Mouse (Mus musculus) cerebellum, adult 8-10 months (tissue): ENCODE measurements at regions not wholly inside any gene's neighbourhood (a gene's known extent, or its start where the extent isn't known, plus 50 kb on each side); places are given as distances from the start of the nearest gene placed in this dataset.

Experiments used
- DNase-seq: peaks from one replicate; pipeline ENCODE4 v3.0.0; 2022

GRCm38 (mm10) chr10:126734661-126735060 is 166.5 kb downstream of the Atp23 start:
- DNase-seq, result no peak

DNA sequence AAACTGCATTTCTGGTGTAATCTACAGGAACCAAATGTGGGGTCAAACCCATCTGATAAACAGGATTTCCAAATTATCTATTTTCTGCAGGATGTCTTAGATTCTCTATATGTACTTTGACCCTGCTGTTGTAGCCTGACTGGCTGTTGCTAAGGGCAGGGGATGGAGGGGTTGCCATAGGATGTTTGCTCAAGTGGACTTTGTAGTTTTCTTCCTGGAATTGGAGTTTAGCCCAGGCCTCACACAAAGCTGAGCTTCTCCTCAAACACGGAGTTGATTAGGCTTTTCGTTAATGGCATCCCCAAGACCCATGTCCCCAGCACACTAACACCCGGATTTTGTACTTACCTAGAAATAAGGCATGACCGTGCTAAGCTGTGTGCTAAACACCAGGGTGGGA is 173.3 kb downstream of the Atp23 start:
- DNase-seq, result no peak

DNA sequence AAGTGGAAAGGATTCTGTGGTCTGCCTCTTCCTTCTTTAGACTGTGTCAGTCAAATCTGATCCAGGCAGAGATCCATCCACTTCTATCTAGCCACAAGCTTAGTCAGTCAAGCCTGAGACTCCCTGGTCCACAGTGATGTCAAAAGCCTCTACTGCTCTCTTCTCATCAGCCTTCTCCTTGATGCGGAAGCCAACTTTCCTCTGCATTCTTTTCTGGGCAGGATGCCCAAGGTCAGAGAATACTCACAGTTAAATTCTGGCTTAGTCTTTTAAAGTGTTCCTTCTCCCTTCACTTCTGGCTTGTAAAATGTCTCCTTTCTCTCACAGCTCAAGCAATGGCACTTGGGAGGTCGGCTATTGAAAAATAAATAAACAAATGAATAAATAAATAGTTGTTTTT is 183.2 kb downstream of the Atp23 start:
- peak; percentile 0 for DNase-seq

DNA sequence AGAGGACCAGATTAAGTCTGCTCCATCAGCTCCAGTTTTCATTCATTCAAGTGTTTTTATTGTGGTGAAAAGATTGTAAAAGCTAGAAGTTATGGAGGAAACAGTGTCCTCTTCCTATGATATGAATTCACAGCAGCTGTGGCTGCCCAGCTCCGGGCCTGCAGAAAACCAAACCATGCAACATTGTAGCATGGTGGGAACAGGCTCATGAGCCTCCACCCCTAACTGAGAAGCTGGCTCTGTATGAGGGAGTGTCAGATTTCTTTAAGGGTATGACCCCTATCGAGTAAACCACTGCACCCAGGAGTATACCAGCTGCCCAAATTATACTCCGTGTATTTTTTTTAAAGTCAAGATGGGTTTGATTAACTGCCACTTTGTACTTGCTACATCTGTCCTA is 189.4 kb downstream of the Atp23 start:
- no peak for DNase-seq

DNA sequence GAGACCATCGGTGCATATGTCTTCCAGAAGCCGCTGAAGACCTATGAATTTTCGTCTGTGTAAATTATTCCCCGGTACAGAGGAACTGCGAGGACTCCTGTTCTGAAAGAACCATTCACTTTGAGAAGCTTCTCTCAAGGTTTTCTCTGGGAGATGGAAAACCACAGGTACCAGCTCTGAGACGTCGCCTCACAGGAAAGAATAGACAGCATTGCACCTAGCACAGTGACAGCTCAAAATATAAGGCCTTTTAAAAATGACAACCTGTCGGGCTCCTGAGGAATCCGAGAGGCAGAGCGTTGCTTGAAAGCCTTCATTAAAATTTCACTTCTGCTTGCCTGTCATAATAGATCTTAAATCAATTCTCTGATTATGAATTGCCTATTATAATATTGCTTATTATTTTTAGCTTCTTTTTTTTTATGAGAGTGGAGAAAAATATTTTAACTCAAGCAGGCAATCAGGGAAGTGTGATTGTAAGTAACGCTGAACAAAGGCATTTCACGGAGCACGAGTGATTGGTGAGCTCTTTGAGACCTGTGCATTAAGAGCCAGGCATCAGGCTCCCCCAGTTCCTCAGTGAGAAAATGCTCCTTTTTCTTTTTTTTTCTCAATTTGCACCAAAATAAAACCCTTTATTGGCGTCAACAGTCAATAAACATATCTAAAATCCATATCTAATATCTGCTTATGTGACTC is 191.8 kb downstream of the Atp23 start:
- no peak for DNase-seq

- no peak for DNase-seq
Observed at GRCm38 (mm10) chr10:126708730-126709129, 192.4 kb downstream of the Atp23 start.

DNA sequence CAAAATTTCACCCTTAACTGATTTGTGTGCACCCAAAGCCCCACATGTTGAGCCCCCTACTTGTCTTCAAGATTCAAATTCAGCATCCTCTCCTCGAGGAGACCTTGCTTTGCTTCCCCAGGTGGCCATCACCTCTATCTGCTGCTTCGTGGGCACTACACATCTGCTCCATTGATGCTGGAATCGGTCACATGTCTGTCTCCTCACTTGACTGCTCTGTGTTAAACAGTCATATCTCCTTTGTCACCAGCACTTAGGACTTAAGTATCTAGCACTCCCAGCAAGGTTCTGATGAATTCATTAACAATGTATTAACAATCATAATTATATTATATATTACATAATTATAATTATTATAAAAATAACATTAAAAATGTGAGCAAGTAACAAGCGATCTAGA is 192.9 kb downstream of the Atp23 start:
- no peak for DNase-seq

DNA sequence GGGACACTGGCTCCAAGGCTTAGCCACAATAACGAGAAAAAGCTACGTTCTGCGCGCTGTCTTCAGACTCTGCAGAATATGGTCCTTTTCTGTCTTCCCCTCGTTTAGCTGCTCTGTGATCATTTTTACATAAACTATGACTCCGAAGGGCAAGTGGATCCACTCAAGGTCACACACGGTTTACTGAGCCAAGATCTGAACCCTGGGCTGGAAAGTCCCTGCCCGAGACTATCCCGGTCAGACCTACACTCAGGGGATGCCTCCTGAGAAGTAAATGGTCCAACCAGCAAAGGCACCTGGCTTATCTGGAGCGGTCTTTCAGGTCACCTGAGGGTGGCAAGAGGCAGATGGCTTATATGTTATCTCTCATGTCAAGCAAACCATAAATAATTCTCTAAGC is 204.1 kb downstream of the Atp23 start:
- DNase-seq, result no peak

DNA sequence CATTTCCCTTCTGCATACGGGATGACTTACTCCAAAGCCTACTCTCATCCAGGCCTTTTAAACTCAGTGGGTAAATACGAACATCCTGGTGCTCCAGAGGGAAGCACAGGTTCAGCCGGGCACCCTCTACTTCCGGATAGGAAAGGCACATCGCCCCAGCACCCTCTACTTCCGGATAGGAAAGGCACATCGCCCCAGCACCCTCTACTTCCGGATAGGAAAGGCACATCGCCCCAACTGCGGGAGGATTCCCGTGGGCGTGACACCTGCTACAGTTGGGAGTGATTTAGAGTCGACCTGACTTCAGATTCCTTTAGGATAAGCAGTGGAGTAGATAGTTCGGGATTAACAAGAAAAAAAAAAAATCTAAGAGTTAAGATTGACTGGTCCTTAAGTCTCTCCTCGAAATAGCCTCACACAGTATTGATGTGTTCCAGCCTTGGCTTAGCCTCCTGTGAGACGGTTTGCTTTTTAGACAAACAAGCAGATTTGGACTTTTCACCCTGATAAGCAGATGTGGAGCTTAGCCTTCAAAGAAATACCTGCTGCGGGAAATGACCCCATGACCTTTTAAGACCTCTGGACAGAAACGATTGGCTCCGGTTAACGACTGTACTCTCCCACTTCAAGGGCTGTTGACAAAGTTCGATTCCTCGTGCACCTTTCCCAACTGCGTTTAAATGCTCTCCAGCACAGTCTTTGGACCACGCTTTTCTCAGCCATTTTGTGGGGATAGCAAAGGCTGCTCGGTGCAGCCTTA is 210.1 kb downstream of the Atp23 start:
- DNase-seq, result no peak

GRCm38 (mm10) chr10:126680275-126681184 is 220.6 kb downstream of the Atp23 start:
- DNase-seq, result no peak

GRCm38 (mm10) chr10:126679224-126680120 is 221.7 kb downstream of the Atp23 start:
- DNase-seq, result no peak

DNA sequence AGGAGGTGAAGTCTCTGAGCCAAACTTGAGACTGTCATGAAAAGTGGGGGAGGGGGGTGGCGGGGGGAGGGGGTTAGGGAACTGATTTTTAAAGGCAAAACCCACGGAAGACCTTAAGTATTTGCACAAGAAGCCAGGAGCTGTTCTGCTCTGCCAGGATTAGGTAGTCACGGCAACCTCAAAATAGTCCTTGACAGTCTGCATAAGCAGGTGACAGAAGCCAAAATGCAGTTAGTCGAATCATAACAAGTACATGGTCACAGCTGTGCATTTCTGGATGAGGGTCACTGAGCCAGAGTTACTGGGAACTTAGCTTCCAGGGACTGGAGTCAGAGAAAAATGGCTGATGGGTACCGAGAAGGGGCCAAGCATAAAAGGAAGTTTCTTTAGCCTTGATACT is 227.7 kb downstream of the Atp23 start:
- DNase-seq, result no peak

DNA sequence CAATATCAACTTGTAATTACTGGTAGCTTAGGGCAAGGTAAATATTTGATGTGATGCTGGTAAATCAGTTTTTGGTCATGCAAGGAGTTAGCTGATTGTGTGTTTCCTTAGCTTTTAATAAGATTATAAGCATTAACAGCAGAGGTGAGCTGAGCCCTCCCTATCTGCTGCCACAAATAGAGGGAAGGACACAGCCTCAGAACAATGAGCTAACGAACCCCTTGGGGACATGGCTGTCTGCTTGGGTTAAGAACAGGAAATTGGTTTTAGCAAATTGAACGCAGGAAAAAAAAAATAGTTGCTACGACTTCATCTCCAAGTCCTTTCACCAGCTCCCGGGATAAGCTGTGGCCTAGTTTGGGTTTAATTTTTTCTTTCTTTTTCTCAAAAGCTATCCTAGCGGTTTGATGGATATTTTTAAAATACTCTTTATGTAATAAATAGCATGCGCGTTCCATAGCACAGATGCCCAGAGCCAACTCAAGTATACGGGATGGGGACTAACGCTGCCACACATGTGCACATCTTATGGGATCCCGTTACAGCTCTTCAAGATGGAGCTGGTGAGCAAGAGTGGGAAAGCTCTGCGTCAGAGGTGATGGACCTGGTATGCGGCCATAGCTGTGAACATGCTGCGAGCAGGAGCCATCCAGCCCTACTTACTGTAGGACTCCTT is 236.6 kb downstream of the Atp23 start:
- DNase-seq, result no peak

- DNase-seq, result no peak
Observed at GRCm38 (mm10) chr10:126663461-126664013, 237.6 kb downstream of the Atp23 start.

- DNase-seq, result no peak
Observed at GRCm38 (mm10) chr10:126662765-126663164, 238.4 kb downstream of the Atp23 start.

- no peak for DNase-seq
Observed at GRCm38 (mm10) chr10:126661095-126661615, 240.0 kb downstream of the Atp23 start.

GRCm38 (mm10) chr10:126660024-126660423 is 241.1 kb downstream of the Atp23 start:
- no peak for DNase-seq

DNA sequence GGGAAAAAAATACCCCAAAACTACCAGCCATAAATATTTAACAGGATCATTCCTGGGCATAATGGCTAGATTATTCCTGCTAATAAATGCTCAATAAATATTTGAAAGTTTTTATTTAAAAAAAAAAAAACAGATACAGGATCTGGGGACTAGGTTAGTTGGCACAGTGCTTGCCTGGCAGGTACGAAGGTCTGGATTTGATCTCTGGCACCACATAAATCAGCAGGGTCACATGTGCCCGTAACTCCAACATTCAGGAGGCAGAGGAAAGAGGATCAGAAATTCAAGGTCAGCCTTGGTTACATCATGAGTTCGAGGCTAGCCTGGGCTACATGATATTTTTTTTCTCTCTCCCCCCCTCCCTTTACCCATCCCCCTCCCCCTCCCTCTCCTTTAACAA is 248.5 kb downstream of the Atp23 start:
- DNase-seq, result no peak

DNA sequence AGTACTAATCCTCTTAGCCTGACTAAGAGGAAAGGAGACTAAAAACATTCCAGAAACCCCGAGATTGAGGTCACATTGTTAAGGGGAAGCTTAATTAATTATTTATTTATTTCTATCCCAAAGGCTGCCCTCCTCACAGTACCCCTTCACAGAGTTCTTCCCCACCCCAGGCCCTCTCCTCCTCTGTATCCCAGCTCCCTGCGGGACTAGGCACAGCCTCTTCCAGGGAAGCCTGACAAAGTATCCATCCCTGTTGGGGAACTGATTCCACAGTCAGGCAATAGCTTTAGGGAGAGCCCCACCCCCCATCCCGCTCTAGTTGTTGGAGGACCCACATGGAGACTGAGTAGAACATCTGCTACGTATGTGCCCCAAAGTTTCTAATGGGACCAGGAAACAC is 254.6 kb downstream of the Atp23 start:
- no peak for DNase-seq

DNA sequence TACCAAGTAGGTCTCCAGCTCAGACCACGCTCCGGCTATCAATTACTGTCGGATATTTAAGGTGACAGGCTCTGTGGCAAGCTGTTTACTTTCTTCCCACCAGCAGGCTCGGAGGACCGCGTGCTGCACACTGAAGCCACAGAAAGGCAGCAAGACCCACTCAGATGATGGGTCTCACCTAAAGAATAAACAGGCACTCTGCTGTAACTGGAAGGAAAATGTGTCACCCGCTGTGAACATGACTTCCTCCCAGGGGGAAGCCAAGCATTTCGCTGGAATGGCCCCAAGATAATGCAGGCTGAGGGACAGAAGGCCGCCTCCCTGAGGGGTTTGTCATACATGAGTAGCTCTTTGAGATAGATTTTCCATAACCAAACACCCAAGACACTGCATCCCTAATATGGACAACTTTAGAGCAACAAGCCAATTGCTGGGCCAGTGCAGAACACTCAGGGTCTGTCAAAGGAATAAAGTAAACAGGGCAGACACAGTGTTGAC is 259.3 kb downstream of the Atp23 start:
- DNase-seq, result no peak

DNA sequence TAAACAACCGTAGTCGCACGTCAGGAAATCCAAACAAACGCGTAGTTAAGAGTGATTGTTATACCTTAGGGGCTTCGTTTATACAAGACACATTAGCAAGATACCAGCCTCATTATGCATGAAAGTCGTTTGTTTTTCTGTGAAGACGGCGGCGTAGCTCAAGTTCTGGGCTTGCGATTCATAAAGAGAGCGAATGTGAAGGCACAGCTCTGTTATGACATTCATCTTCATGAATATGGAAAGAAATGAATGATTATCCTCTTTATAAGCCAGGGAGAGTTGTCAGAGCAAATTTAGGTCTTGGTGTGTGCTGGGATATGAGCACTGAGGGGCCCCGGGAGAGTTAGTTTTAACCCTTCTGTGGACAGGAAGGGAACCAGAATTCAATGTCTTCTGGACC is 266.4 kb downstream of the Atp23 start:
- no peak for DNase-seq
